Mouse (Mus musculus) layer of hippocampus, postnatal 25 days (tissue): ENCODE data around the gene Bmp7. TPM values are rescaled to one million over a fixed set of nuclear protein-coding genes. Genes with fewer than 3 reads are reported as not detected.

Experiments
- DNase-seq, 2 experiments: peaks; one replicate each; pipeline ENCODE4 v3.0.0; 2022; ENCODE audit warnings: mixed read lengths in 2 of 2, low spot score in 1 of 2; ENCODE audit errors: extremely low spot score in 1 of 2
- total RNA-seq, 2 experiments: library from RNA; stranded (reverse); gene quantifications; 2 replicates each; pipeline ENCODE4 v1.2.3; 2021

Bmp7 gene
- total RNA-seq, 2 experiments from 2014 or later: 4.2 to 4.4 TPM

GRCm38 (mm10) chr2:172950119-172950676 is 10.1 kb upstream of the Bmp7 start:
- DNase-seq: no peak

GRCm38 (mm10) chr2:172949051-172949450 is 8.9 kb upstream of the Bmp7 start:
- no peak for DNase-seq

- no peak for DNase-seq
These were observed 660 bp upstream of the Bmp7 start for GRCm38 (mm10) chr2:172940799-172941163.

GRCm38 (mm10) chr2:172939639-172940002 is 500 bp downstream of the Bmp7 start:
- no peak for DNase-seq

- no peak for DNase-seq
These were observed 1.1 kb downstream of the Bmp7 start for GRCm38 (mm10) chr2:172938761-172939638.

- DNase-seq: no peak
These were observed 2.6 kb downstream of the Bmp7 start for GRCm38 (mm10) chr2:172937326-172938190.

GRCm38 (mm10) chr2:172936844-172937243 is 3.3 kb downstream of the Bmp7 start:
- no peak for DNase-seq

GRCm38 (mm10) chr2:172935776-172936562 is 4.2 kb downstream of the Bmp7 start:
- DNase-seq: no peak

- no peak for DNase-seq
These were observed 5.0 kb downstream of the Bmp7 start for GRCm38 (mm10) chr2:172934891-172935740.

- DNase-seq: no peak
These were observed 5.7 kb downstream of the Bmp7 start for GRCm38 (mm10) chr2:172934420-172934788.

- no peak for DNase-seq
These were observed 6.3 kb downstream of the Bmp7 start for GRCm38 (mm10) chr2:172933631-172934419.

GRCm38 (mm10) chr2:172931137-172931898 is 8.8 kb downstream of the Bmp7 start:
- DNase-seq: no peak

GRCm38 (mm10) chr2:172929905-172930436 is 10.2 kb downstream of the Bmp7 start:
- DNase-seq: no peak

GRCm38 (mm10) chr2:172927643-172928042 is 12.5 kb downstream of the Bmp7 start:
- DNase-seq: no peak

GRCm38 (mm10) chr2:172926311-172926710 is 13.8 kb downstream of the Bmp7 start:
- no peak for DNase-seq

GRCm38 (mm10) chr2:172924961-172925360 is 15.2 kb downstream of the Bmp7 start:
- DNase-seq: no peak

- DNase-seq: no peak
These were observed 16.9 kb downstream of the Bmp7 start for GRCm38 (mm10) chr2:172923198-172923597.

- no peak for DNase-seq
These were observed 17.5 kb downstream of the Bmp7 start for GRCm38 (mm10) chr2:172922597-172922996.
